Mouse (Mus musculus): ENCODE results near the gene Ankrd22.

GRCm38 (mm10) chr19:34100633-34101032, 65.2 kb downstream of the Ankrd22 start, which contains the start of gene Lipm:
- TF ChIP-seq CTCF (IDR thresholded peaks at IDR 0.05; ENCODE audit: low read depth, low read length) (no peak), POLR2A (IDR thresholded peaks at IDR 0.05; ENCODE audit: borderline replicate concordance, low read depth, low read length) (no peak)
